8 mouse cellular contexts compared by ENCODE assay signal in genomic region chr4:148444250-148444967, GRCm38 (mm10). TPM values are rescaled to one million over a fixed set of nuclear protein-coding genes. Genes with fewer than 3 reads are reported as not detected.
DNase-seq lines count a peak whose midpoint lies in the region; ATAC-seq and TF ChIP-seq lines count a peak whose summit lies in the region.

Ubiad1 (minus strand) TSS chr4:148444771.

- no peaks in the 10 kb centered on the region for H3K27me3 ChIP-seq in embryonic facial prominence, embryonic 12.5 days
- no peaks in the 10 kb centered on the region for H3K27me3 ChIP-seq in kidney, adult 2 months (replicated peaks; ENCODE audit: control insufficient read depth, insufficient read depth, low read length)
- no peaks in the 10 kb centered on the region for H3K27me3 ChIP-seq in limb, embryonic 14.5 days (ENCODE audit: control insufficient read depth, insufficient read depth, low read length)
- no peaks in the 10 kb centered on the region for H3K27me3 ChIP-seq in midbrain, embryonic 16.5 days (ENCODE audit: control insufficient read depth, insufficient read depth, low read depth, low read length)
- H3K27me3 ChIP-seq in spleen, adult 2 months (ENCODE audit: control insufficient read depth, insufficient read depth, low read length): no peaks in the 10 kb centered on the region

- no peaks in the 10 kb centered on the region for H3K36me3 ChIP-seq in embryonic facial prominence, embryonic 12.5 days
- no peaks in the 10 kb centered on the region for H3K36me3 ChIP-seq in kidney, adult 2 months (ENCODE audit: control insufficient read depth, insufficient read depth, low read length)
- H3K36me3 ChIP-seq in limb, embryonic 14.5 days (ENCODE audit: control insufficient read depth, insufficient read depth, low read length): peaks cover 4% of the 10 kb centered on the region; the same call in 1 of the 2 replicates
- no peaks in the 10 kb centered on the region for H3K36me3 ChIP-seq in midbrain, embryonic 16.5 days (ENCODE audit: control insufficient read depth, insufficient read depth, low read length)
- H3K36me3 ChIP-seq in spleen, adult 2 months (ENCODE audit: control insufficient read depth, insufficient read depth, low read length): no peaks in the 10 kb centered on the region

- H3K9ac ChIP-seq in embryonic facial prominence, embryonic 12.5 days: peak within 1 kb of the TSS; percentile 78
- peak within 1 kb of the TSS; percentile 73 for H3K9ac ChIP-seq in limb, embryonic 14.5 days (ENCODE audit: low read depth, low read length, severe bottlenecking)
- H3K9ac ChIP-seq in midbrain, embryonic 16.5 days (ENCODE audit: low read depth, low read length): peak within 1 kb of the TSS; percentile 83

- peak; percentile 91 for DNase-seq in 3134 (ENCODE audit: extremely low read depth, insufficient read length, low spot score)
- peak; percentile 96 for DNase-seq in adrenal gland, postnatal 14 days
- peak; percentile 89 to 91 for DNase-seq in heart, adult 18-20 months
- DNase-seq in kidney, adult 2 months: peak; percentile 92
- peak; percentile 70 for DNase-seq in limb, embryonic 14.5 days (ENCODE audit: low spot score)
- DNase-seq in spleen, adult 2 months (ENCODE audit: low read depth in 1 of 2, low spot score in 2 of 2): peak; percentile 81 to 83

- peak within 1 kb of the TSS; percentile 57; the same call in 1 of the 2 replicates for H3K27ac ChIP-seq in embryonic facial prominence, embryonic 12.5 days
- H3K27ac ChIP-seq in kidney, adult 2 months (ENCODE audit: insufficient read depth, low read depth, low read length): peak within 1 kb of the TSS; percentile 69
- peak within 1 kb of the TSS; percentile 58; the same call in 1 of the 2 replicates for H3K27ac ChIP-seq in limb, embryonic 14.5 days (replicated peaks; ENCODE audit: low read depth, low read length)
- peak within 1 kb of the TSS; percentile 71 for H3K27ac ChIP-seq in midbrain, embryonic 16.5 days (ENCODE audit: low read length)
- H3K27ac ChIP-seq in spleen, adult 2 months (ENCODE audit: insufficient read depth, low read length): peak within 1 kb of the TSS; percentile 84

- TF ChIP-seq CTCF in kidney, adult 2 months (conservative IDR thresholded peaks at IDR 0.05; ENCODE audit: insufficient read depth, insufficient read length, low read depth, low read length): 0 out of 2 replicates have a peak, but pooled peaks have one; percentile 2
- TF ChIP-seq CTCF in spleen, adult 2 months (IDR thresholded peaks at IDR 0.05; ENCODE audit: extremely low read depth, insufficient read depth, insufficient read length, insufficient replicate concordance): no peak

- no peaks in the 10 kb centered on the region for H3K9me3 ChIP-seq in embryonic facial prominence, embryonic 12.5 days
- no peaks in the 10 kb centered on the region for H3K9me3 ChIP-seq in limb, embryonic 14.5 days (ENCODE audit: control insufficient read depth, low read length)
- no peaks in the 10 kb centered on the region for H3K9me3 ChIP-seq in midbrain, embryonic 16.5 days (replicated peaks; ENCODE audit: control insufficient read depth, low read length, poor library complexity, severe bottlenecking)

- H3K4me3 ChIP-seq in embryonic facial prominence, embryonic 12.5 days: peak within 1 kb of the TSS; percentile 81
- peak within 1 kb of the TSS; percentile 59 for H3K4me3 ChIP-seq in kidney, adult 2 months (ENCODE audit: insufficient read depth, low read depth, low read length)
- peak within 1 kb of the TSS; percentile 65 for H3K4me3 ChIP-seq in limb, embryonic 14.5 days (replicated peaks; ENCODE audit: low read length)
- H3K4me3 ChIP-seq in midbrain, embryonic 16.5 days (ENCODE audit: low read depth, low read length): peak within 1 kb of the TSS; percentile 74
- H3K4me3 ChIP-seq in spleen, adult 2 months (ENCODE audit: extremely low read depth, insufficient read depth, insufficient read length): peak within 1 kb of the TSS; percentile 96

- under 1% methylated on average over 46 of the region's 46 CpGs for WGBS in embryonic facial prominence, embryonic 12.5 days
- under 1% methylated on average over 46 of the region's 46 CpGs for WGBS in kidney, adult 2 months
- under 1% methylated on average over 44 of the region's 46 CpGs for WGBS in limb, embryonic 14.5 days
- WGBS in midbrain, embryonic 16.5 days: under 1% methylated on average over 46 of the region's 46 CpGs
- 2% methylated on average over 45 of the region's 46 CpGs for whole genome bisulfite sequencing in spleen, adult 2 months

- H3K4me1 ChIP-seq in embryonic facial prominence, embryonic 12.5 days: peaks cover 18% of the 10 kb centered on the region
- peaks cover 19% of the 10 kb centered on the region for H3K4me1 ChIP-seq in kidney, adult 2 months (ENCODE audit: control insufficient read depth, insufficient read depth, low read length)
- peaks cover 15% of the 10 kb centered on the region for H3K4me1 ChIP-seq in limb, embryonic 14.5 days (ENCODE audit: control insufficient read depth, insufficient read depth, low read length)
- H3K4me1 ChIP-seq in midbrain, embryonic 16.5 days (ENCODE audit: control insufficient read depth, insufficient read depth, low read length): peaks cover 34% of the 10 kb centered on the region
- H3K4me1 ChIP-seq in spleen, adult 2 months (ENCODE audit: control insufficient read depth, insufficient read depth, insufficient read length): peaks cover 11% of the 10 kb centered on the region; the same call in 1 of the 2 replicates

- ATAC-seq in embryonic facial prominence, embryonic 12.5 days (ENCODE audit: insufficient number of reproducible peaks, insufficient read depth, low FRiP score, low TSS enrichment): peak; percentile 42; the same call in 1 of the 2 replicates
- peak; percentile 65 for ATAC-seq in limb, embryonic 14.5 days (ENCODE audit: low FRiP score, low read depth)
- peak; percentile 19; the same call in 1 of the 2 replicates for ATAC-seq in midbrain, embryonic 16.5 days

- H3K4me2 ChIP-seq in embryonic facial prominence, embryonic 12.5 days (replicated peaks): peak within 1 kb of the TSS; percentile 88
- peak within 1 kb of the TSS; percentile 79 for H3K4me2 ChIP-seq in limb, embryonic 14.5 days (replicated peaks; ENCODE audit: low read depth, low read length, severe bottlenecking)
- peak within 1 kb of the TSS; percentile 92 for H3K4me2 ChIP-seq in midbrain, embryonic 16.5 days (ENCODE audit: low read length)

- TF ChIP-seq POLR2A in kidney, adult 2 months (IDR thresholded peaks at IDR 0.05; ENCODE audit: low read depth, low read length): no peak
- TF ChIP-seq POLR2A in limb, embryonic 14.5 days (IDR thresholded peaks at IDR 0.05; ENCODE audit: borderline replicate concordance, extremely low read depth, insufficient read depth, insufficient read length): peak; percentile 91; the same call in 1 of the 2 replicates
- peak; percentile 62 for TF ChIP-seq POLR2A in spleen, adult 2 months (IDR thresholded peaks at IDR 0.05; ENCODE audit: low read depth, low read length)

RNA-seq across cellular contexts. Expression of gene Ubiad1, which starts in this region (rescaled TPM):
- 20.0 and 21.8 TPM in 2 replicates for total RNA-seq in adrenal gland, postnatal 14 days (2021)
- 19.6 and 21.3 TPM in 2 replicates for polyA plus RNA-seq in embryonic facial prominence, embryonic 12.5 days (2016; fragmentation: Nextera tagmentation; extraction: Ambion mirVana)
- 10 to 100 TPM; 17.6 to 18.7 TPM for total RNA-seq in heart, adult 18-20 months (2021)
- 50.8 and 61.6 TPM in 2 replicates for polyA plus RNA-seq in kidney, adult 2 months (2012; rRNA removed)
- 15.0 and 18.0 TPM in 2 replicates for polyA plus RNA-seq in limb, embryonic 14.5 days (2012; rRNA removed)
- 14.0 and 18.2 TPM in 2 replicates for polyA plus RNA-seq in limb, embryonic 14.5 days (2014; fragmentation: Nextera tagmentation; extraction: Ambion mirVana)
- 19.8 and 20.5 TPM in 2 replicates for polyA plus RNA-seq in midbrain, embryonic 16.5 days (2015; fragmentation: Nextera tagmentation; extraction: Ambion mirVana)
- 11.3 and 13.2 TPM in 2 replicates for polyA plus RNA-seq in spleen, adult 2 months (2012; rRNA removed)

Comparison
In these comparisons a context has a peak if more than half of its experiments do, and no peak if none do; other contexts are left out.
1. Peak in every context shown above with its lines: DNase-seq, ATAC-seq, H3K4me3 ChIP-seq and H3K27ac ChIP-seq.